Mouse (Mus musculus) MEL (cell line): ENCODE data around the gene Mybpc3. TPM values are rescaled to one million over a fixed set of nuclear protein-coding genes. Genes with fewer than 3 reads are reported as not detected.

Source experiments
- DNase-seq: peaks from one replicate; pipeline ENCODE4 v3.0.0; 2011; ENCODE audit warnings: low read depth, low spot score
- H3K27ac ChIP-seq: 2 replicates; pipeline ENCODE4 v1.5.1; 2012; ENCODE audit warnings: low read depth, mild to moderate bottlenecking, control low read depth, low read length, moderate library complexity; ENCODE audit not compliant: control insufficient read depth
- H3K27me3 ChIP-seq, 2 experiments: fragments of 150-350 bp in 1 of 2; sonication (generic) in 1 of 2; 2 replicates each; pipeline ENCODE4 v1.6.1; 2012; ENCODE audit warnings: low read length in 2 of 2, mild to moderate bottlenecking in 2 of 2, improper control_type of control experiment in 1 of 2, moderate library complexity in 1 of 2; ENCODE audit not compliant: insufficient read depth in 2 of 2, control insufficient read depth in 1 of 2
- H3K36me3 ChIP-seq, 2 experiments: 2 replicates each; pipeline ENCODE4 v1.6.1; 2012 to 2014; ENCODE audit warnings: low read length in 2 of 2, improper control_type of control experiment in 1 of 2, inconsistent platforms in 1 of 2, mild to moderate bottlenecking in 1 of 2; ENCODE audit not compliant: insufficient read depth in 2 of 2, control insufficient read depth in 1 of 2
- H3K4me1 ChIP-seq, 2 experiments: fragments of 150-350 bp in 1 of 2; sonication (generic) in 1 of 2; 2 replicates each; pipeline ENCODE4 v1.6.1; 2012; ENCODE audit warnings: low read length in 2 of 2, improper control_type of control experiment in 1 of 2, mild to moderate bottlenecking in 1 of 2; ENCODE audit not compliant: insufficient read depth in 2 of 2, control insufficient read depth in 1 of 2
- H3K4me3 ChIP-seq, 2 experiments: fragments of 150-350 bp in 1 of 2; sonication (generic) in 1 of 2; 2 replicates each; pipeline ENCODE4 v1.5.1; 2012; ENCODE audit warnings: low read depth in 2 of 2, low read length in 2 of 2, mild to moderate bottlenecking in 2 of 2, moderate library complexity in 2 of 2, control low read depth in 1 of 2, improper control_type of control experiment in 1 of 2; ENCODE audit not compliant: control insufficient read depth in 1 of 2, insufficient read depth in 1 of 2
- H3K79me2 ChIP-seq: 2 replicates; pipeline ENCODE4 v1.6.1; 2012; ENCODE audit warnings: mild to moderate bottlenecking, low read length, moderate library complexity; ENCODE audit not compliant: control insufficient read depth, poor library complexity, insufficient read depth
- H3K9ac ChIP-seq: 2 replicates; pipeline ENCODE4 v1.6.1; 2012; ENCODE audit warnings: low read depth, mild to moderate bottlenecking, control low read depth, low read length, moderate library complexity; ENCODE audit not compliant: control insufficient read depth, poor library complexity, severe bottlenecking
- H3K9me3 ChIP-seq: fragments of 150-350 bp; sonication (generic); replicated peaks from 2 replicates; pipeline ENCODE4 v1.6.1; 2012; ENCODE audit warnings: mild to moderate bottlenecking, low read length, improper control_type of control experiment, moderate library complexity; ENCODE audit not compliant: insufficient read depth
- ELF1 ChIP-seq: IDR thresholded peaks from 2 replicates; pipeline ENCODE4 v1.6.1; 2014; ENCODE audit warnings: low read depth, mild to moderate bottlenecking, inconsistent platforms, low read length, improper control_type of control experiment, moderate library complexity
- ETS1 ChIP-seq: IDR thresholded peaks from 2 replicates; pipeline ENCODE4 v1.6.1; 2012; ENCODE audit warnings: low read depth, mild to moderate bottlenecking, inconsistent platforms, low read length, improper control_type of control experiment, moderate library complexity
- GABPA ChIP-seq: IDR thresholded peaks from 2 replicates; pipeline ENCODE4 v1.6.1; 2012; ENCODE audit warnings: low read depth, mild to moderate bottlenecking, inconsistent platforms, low read length, improper control_type of control experiment, moderate library complexity
- MAFK ChIP-seq: IDR thresholded peaks from 2 replicates; pipeline ENCODE4 v1.6.1; 2011; ENCODE audit warnings: low read depth, mild to moderate bottlenecking, low read length, improper control_type of control experiment, borderline replicate concordance
- NELFE ChIP-seq: IDR thresholded peaks from 2 replicates; pipeline ENCODE4 v1.6.1; 2011; ENCODE audit warnings: low read depth, low read length, improper control_type of control experiment
- POLR2A ChIP-seq, 2 experiments: IDR thresholded peaks; 2 replicates each; pipeline ENCODE4 v1.6.1; 2011 to 2012; ENCODE audit warnings: low read length in 2 of 2, mild to moderate bottlenecking in 2 of 2, control low read depth in 1 of 2, improper control_type of control experiment in 1 of 2, low read depth in 1 of 2, moderate library complexity in 1 of 2; ENCODE audit not compliant: control insufficient read depth in 1 of 2, insufficient read depth in 1 of 2, poor library complexity in 1 of 2
- POLR2AphosphoS5 ChIP-seq: IDR thresholded peaks from 2 replicates; pipeline ENCODE4 v1.6.1; 2012; ENCODE audit warnings: low read depth, borderline replicate concordance, mild to moderate bottlenecking, inconsistent platforms, low read length, moderate library complexity, mixed read lengths
- RAD21 ChIP-seq: IDR thresholded peaks from 2 replicates; pipeline ENCODE4 v1.6.1; 2011; ENCODE audit warnings: mild to moderate bottlenecking, low read depth, low read length, improper control_type of control experiment
- RCOR1 ChIP-seq: IDR thresholded peaks from 2 replicates; pipeline ENCODE4 v1.6.1; 2012; ENCODE audit warnings: low read depth, mild to moderate bottlenecking, inconsistent platforms, low read length, improper control_type of control experiment
- SIN3A ChIP-seq: IDR thresholded peaks from 2 replicates; pipeline ENCODE4 v1.6.1; 2012; ENCODE audit warnings: low read length, improper control_type of control experiment, inconsistent platforms
- SMC3 ChIP-seq: IDR thresholded peaks from 2 replicates; pipeline ENCODE4 v1.6.1; 2011; ENCODE audit warnings: low read depth, low read length, improper control_type of control experiment
- TAL1 ChIP-seq: IDR thresholded peaks from 2 replicates; pipeline ENCODE4 v1.6.1; 2012; ENCODE audit warnings: mild to moderate bottlenecking, inconsistent platforms, low read length, moderate library complexity, mixed read lengths
- TCF12 ChIP-seq: IDR thresholded peaks from 2 replicates; pipeline ENCODE4 v1.6.1; 2014; ENCODE audit warnings: low read depth, mild to moderate bottlenecking, inconsistent platforms, low read length, improper control_type of control experiment, moderate library complexity
- UBTF ChIP-seq: IDR thresholded peaks from 2 replicates; pipeline ENCODE4 v1.6.1; 2012; ENCODE audit warnings: low read depth, mild to moderate bottlenecking, inconsistent platforms, low read length, improper control_type of control experiment, moderate library complexity, borderline replicate concordance; ENCODE audit not compliant: insufficient read depth
- USF1 ChIP-seq: IDR thresholded peaks from 2 replicates; pipeline ENCODE4 v1.6.1; 2014; ENCODE audit warnings: low read depth, mild to moderate bottlenecking, inconsistent platforms, low read length, improper control_type of control experiment, moderate library complexity
- ZMIZ1 ChIP-seq: IDR thresholded peaks from 2 replicates; pipeline ENCODE4 v1.6.1; 2012; ENCODE audit warnings: low read depth, mild to moderate bottlenecking, inconsistent platforms, low read length, improper control_type of control experiment, moderate library complexity
- polyA plus RNA-seq, 2 experiments: library from polyadenylated mRNA; stranded (reverse) in 1 of 2; unstranded in 1 of 2; fragments of >175 nt in 1 of 2; fragments of >200 nt in 1 of 2; gene quantifications; 2 replicates each; pipeline versions ENCODE4 v1.2.1 to v1.2.4; 2012; ENCODE audit warnings: low replicate concordance in 2 of 2, low read depth in 1 of 2; ENCODE audit not compliant: insufficient read length in 2 of 2, insufficient read depth in 1 of 2, missing spikeins in 1 of 2
- total RNA-seq: library from RNA; depleted of rRNA; stranded (reverse); fragments of 300-350 nt; gene quantifications from 2 replicates; pipeline ENCODE4 v1.2.3, GENCODE M21; 2012

Mybpc3 gene
- total and polyA plus RNA-seq, 3 experiments: 0.19 to 0.50 TPM; not detected in 1

- no peak for TF ChIP-seq UBTF
- no peak for TF ChIP-seq GABPA
Observed at GRCm38 (mm10) chr2:91101124-91101740, 16.7 kb upstream of the Mybpc3 start (continued).

GRCm38 (mm10) chr2:91108156-91108555 is 9.8 kb upstream of the Mybpc3 start:
- peaks cover 0 to 2% of the 10 kb centered on the region in 2 experiments; a peak in 2 of 4 replicates for H3K4me1 ChIP-seq
- TF ChIP-seq TAL1 (peak; percentile 35; the same call in 1 of the 2 replicates), RCOR1 (no peak), ZMIZ1 (no peak)
- H3K9me3 ChIP-seq: no peaks in the 10 kb centered on the region
- H3K27ac ChIP-seq: no peak overlapping the region
- H3K27me3 ChIP-seq: no peaks in the 10 kb centered on the region
- no peak for DNase-seq
- peaks cover 9 to 12% of the 10 kb centered on the region in 2 experiments for H3K36me3 ChIP-seq
- peaks cover 5% of the 10 kb centered on the region; the same call in 1 of the 2 replicates for H3K79me2 ChIP-seq
- H3K4me3 ChIP-seq: no peak overlapping the region
- H3K9ac ChIP-seq: no peak overlapping the region

- Histone ChIP-seq H3K79me2 (peaks cover 5% of the 10 kb centered on the region; the same call in 1 of the 2 replicates), H3K4me3 (no peak overlapping the region), H3K27ac (no peak overlapping the region), H3K9me3 (no peaks in the 10 kb centered on the region), H3K9ac (no peak overlapping the region), H3K36me3 (peaks cover 8 to 9% of the 10 kb centered on the region in 2 experiments), H3K27me3 (no peaks in the 10 kb centered on the region), H3K4me1 (peaks cover 0 to under 1% of the 10 kb centered on the region in 2 experiments; a peak in 1 of 4 replicates)
- no peak for TF ChIP-seq POLR2AphosphoS5
- no peak for TF ChIP-seq MAFK
- no peak for TF ChIP-seq TCF12
- TF ChIP-seq NELFE: no peak
- no peak for TF ChIP-seq POLR2A (IDR thresholded peaks at IDR 0.05; ENCODE audit: control insufficient read depth in 1 of 2, insufficient read depth in 1 of 2, low read depth in 1 of 2, low read length in 2 of 2, poor library complexity in 1 of 2)
- TF ChIP-seq USF1: no peak
- TF ChIP-seq SMC3: no peak
- no peak for TF ChIP-seq ELF1
- no peak for TF ChIP-seq RAD21
- TF ChIP-seq RCOR1: no peak
- TF ChIP-seq ETS1: no peak
- no peak for TF ChIP-seq SIN3A
- DNase-seq: no peak
Observed at GRCm38 (mm10) chr2:91109241-91109640, 8.7 kb upstream of the Mybpc3 start.
